Mouse (Mus musculus) ES-Bruce4 (cell line): ENCODE data around the gene Klrb1a. TPM values are rescaled to one million over a fixed set of nuclear protein-coding genes. Genes with fewer than 3 reads are reported as not detected.

ENCODE experiments used
- H3K27ac ChIP-seq: 2 replicates; pipeline ENCODE4 v1.5.1; 2012; ENCODE audit warnings: low read length, inconsistent platforms; ENCODE audit not compliant: insufficient read depth
- H3K27me3 ChIP-seq: 2 replicates; pipeline ENCODE4 v1.6.1; 2012; ENCODE audit warnings: mild to moderate bottlenecking, low read length, inconsistent platforms; ENCODE audit not compliant: control insufficient read depth, poor library complexity, insufficient read depth, severe bottlenecking
- H3K36me3 ChIP-seq: 2 replicates; pipeline ENCODE4 v1.6.1; 2012; ENCODE audit warnings: inconsistent platforms, mild to moderate bottlenecking, low read length, moderate library complexity; ENCODE audit not compliant: control insufficient read depth, poor library complexity, insufficient read depth, severe bottlenecking
- H3K4me1 ChIP-seq: one replicate; pipeline ENCODE4 v1.8.1; 2011; ENCODE audit warnings: low read length; ENCODE audit not compliant: control insufficient read depth, insufficient read depth
- H3K4me3 ChIP-seq: 2 replicates; pipeline ENCODE4 v1.5.1; 2011; ENCODE audit warnings: low read depth, mild to moderate bottlenecking, low read length
- H3K9ac ChIP-seq: 2 replicates; pipeline ENCODE4 v1.6.1; 2012; ENCODE audit warnings: low read depth, mild to moderate bottlenecking, inconsistent platforms; ENCODE audit not compliant: poor library complexity, severe bottlenecking
- H3K9me3 ChIP-seq: replicated peaks from 2 replicates; pipeline ENCODE4 v1.6.1; 2012; ENCODE audit warnings: mild to moderate bottlenecking, low read length, inconsistent platforms; ENCODE audit not compliant: control insufficient read depth, poor library complexity, insufficient read depth, severe bottlenecking
- CTCF ChIP-seq: IDR thresholded peaks from one replicate; pipeline ENCODE4 v1.8.1; 2011; ENCODE audit warnings: low read depth, low read length
- EP300 ChIP-seq: IDR thresholded peaks from 2 replicates; pipeline ENCODE4 v1.6.1; 2011; ENCODE audit warnings: low read depth, low read length; ENCODE audit not compliant: insufficient read depth
- POLR2A ChIP-seq: IDR thresholded peaks from one replicate; pipeline ENCODE4 v1.8.1; 2011; ENCODE audit warnings: low read length; ENCODE audit not compliant: insufficient read depth
- polyA plus RNA-seq: library from polyadenylated mRNA; stranded (reverse); fragments of >200 nt; gene quantifications from 2 replicates; pipeline ENCODE4 v1.2.4, GENCODE M21; 2011; ENCODE audit warnings: low read depth; ENCODE audit not compliant: missing spikeins, insufficient read depth, insufficient read length

Klrb1a gene
- polyA plus RNA-seq, 1 experiment: not detected

DNA sequence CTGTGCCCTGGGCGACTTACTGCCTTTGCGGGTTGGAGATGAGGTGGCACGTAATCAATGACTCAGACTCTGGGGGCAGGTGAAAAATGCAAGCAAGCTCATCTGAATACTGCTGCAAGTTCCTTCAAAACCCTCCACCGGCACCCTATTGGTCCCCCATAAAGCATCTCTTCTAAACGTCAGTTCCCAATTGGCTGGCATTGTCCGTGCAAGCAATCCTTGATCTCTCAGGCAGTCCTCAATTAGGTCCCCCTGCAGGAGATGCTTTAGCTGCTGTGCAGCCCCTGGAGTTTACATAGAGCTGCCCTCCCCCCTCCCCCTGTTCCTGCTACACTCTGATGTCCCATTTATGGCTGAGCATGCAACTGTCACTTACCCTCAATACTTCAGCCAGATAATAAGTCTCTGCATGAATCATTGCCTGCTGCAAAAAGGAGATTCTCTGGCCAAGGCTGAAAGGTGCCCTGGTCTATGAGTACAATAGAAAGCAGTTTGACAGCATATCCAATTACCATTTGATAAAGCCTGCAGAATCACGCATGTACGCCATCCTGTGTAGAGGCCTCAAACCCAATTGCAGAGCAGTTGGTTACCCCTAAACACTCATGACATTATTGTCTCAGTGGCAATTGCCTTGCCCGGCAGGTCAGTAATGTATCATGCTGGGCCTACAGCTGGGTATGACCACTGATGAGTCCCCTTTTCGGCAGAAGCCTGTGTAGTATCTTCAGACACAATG lies 20.7 kb downstream of the Klrb1a start:
- no peaks in the 10 kb centered on the region for H3K36me3 ChIP-seq
- H3K9me3 ChIP-seq: no peaks in the 10 kb centered on the region
- H3K27ac ChIP-seq: no peak overlapping the region
- H3K27me3 ChIP-seq: no peaks in the 10 kb centered on the region
- TF ChIP-seq EP300: no peak
- no peak overlapping the region for H3K4me3 ChIP-seq
- no peaks in the 10 kb centered on the region for H3K4me1 ChIP-seq
- no peak overlapping the region for H3K9ac ChIP-seq

DNA sequence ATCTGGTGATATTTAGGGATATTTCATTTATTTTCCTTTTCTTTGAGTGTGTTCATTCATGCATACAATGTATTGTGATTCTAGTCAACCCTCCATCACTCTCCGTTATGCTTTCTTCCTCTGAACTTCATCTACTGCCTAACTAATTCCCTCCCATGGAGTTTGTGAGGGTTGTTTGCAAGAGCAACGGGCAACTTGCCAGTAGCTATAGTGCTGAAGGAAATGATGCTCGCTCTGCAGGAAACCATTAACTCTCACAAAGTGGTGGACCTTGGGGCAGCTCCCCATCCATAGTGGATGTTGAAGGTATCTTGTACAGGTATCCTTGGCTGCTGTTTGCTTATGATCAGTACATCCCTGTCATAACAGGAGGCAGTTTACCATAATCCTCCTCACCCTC lies 21.3 kb downstream of the Klrb1a start:
- Histone ChIP-seq H3K27ac (no peak overlapping the region), H3K9ac (no peak overlapping the region), H3K27me3 (no peaks in the 10 kb centered on the region), H3K36me3 (no peaks in the 10 kb centered on the region), H3K9me3 (no peaks in the 10 kb centered on the region), H3K4me3 (no peak overlapping the region), H3K4me1 (no peaks in the 10 kb centered on the region)
- TF ChIP-seq EP300 (no peak), CTCF (no peak), POLR2A (no peak)

DNA sequence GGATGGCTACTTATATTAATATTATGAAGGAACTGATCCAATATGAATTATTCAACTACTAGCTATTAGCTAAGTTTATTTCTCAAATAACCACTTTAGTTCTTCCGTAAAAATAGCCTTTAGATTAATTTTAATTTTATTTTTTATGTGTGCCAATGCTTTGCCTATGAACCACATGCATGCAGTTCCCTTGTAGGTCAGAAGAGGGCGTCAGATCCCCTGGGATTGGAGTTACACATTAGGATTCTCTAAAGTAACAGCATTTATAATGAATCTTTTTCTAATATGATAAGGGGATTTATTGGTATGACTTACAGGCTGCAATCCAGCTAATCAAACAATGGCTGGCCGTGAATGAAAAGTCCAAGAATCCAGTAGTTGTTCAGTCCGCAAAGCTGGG lies 23.8 kb downstream of the Klrb1a start:
- TF ChIP-seq CTCF: peak; percentile 20
- TF ChIP-seq POLR2A: no peak
- no peaks in the 10 kb centered on the region for H3K4me1 ChIP-seq
- H3K27me3 ChIP-seq: no peaks in the 10 kb centered on the region
- no peak overlapping the region for H3K4me3 ChIP-seq
- no peaks in the 10 kb centered on the region for H3K9me3 ChIP-seq
- no peak overlapping the region for H3K9ac ChIP-seq
- no peaks in the 10 kb centered on the region for H3K36me3 ChIP-seq
- no peak overlapping the region for H3K27ac ChIP-seq

DNA sequence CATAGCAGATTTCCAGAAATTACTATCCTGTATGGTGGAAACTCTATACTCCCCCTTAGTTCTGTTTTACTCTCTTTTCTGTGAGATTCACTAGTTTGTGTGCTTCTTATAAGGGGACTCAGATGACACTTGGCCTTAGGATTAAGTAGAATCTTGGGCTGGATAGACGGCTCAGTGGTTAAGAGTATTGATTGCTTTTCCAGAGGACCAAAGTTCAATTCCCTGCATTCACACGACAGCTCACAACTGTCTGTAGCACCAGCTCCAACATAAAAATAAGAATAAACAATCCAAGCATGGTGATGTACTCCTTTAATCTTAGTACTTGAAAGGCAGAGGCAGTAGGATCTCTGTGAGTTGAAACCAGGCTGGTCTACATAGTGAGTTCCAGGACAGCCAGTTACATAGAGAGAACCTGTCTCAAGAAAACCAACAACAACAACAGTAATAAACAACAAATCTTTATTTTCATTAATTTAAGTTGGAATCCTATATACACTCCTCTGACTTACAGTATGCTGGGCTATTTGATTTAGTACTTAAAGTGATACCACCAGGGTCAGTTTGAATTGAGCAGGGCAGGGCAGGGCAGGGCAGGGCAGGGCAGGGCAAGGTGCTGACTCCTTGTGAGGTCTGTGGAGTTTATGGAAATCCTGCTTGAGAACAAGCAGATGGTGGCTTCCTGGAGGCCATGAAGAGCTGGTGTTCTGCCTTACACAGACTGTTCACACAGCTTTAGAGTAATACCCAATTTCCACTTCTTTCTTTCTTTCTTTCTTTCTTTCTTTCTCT lies 24.9 kb downstream of the Klrb1a start:
- Histone ChIP-seq H3K27me3 (no peaks in the 10 kb centered on the region), H3K4me3 (no peak overlapping the region), H3K36me3 (no peaks in the 10 kb centered on the region), H3K27ac (no peak overlapping the region), H3K9ac (no peak overlapping the region), H3K4me1 (no peaks in the 10 kb centered on the region), H3K9me3 (no peaks in the 10 kb centered on the region)
- TF ChIP-seq EP300: no peak
- TF ChIP-seq CTCF: no peak
- TF ChIP-seq POLR2A: no peak

DNA sequence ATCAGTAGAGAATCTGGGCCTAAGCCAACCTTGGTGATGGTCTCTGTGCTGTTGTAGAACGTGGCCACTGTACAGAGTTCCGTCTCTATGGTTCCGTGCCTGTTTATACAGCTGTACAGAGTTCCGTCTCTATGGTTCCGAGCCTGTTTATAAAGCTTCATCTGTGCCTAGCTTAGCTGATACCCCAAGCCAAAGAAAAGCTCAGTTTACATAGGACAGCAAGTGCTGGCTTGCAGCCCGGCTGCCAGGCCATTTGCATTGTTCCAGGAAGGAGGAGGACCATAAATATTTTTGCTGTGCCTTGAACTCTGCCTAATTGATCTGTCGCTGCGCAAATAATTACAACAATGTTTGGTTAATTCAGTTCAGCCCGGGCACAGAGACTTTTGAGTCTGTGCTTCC lies 26.2 kb downstream of the Klrb1a start:
- H3K9ac ChIP-seq: no peak overlapping the region
- H3K4me3 ChIP-seq: no peak overlapping the region
- no peaks in the 10 kb centered on the region for H3K36me3 ChIP-seq
- no peaks in the 10 kb centered on the region for H3K4me1 ChIP-seq
- no peaks in the 10 kb centered on the region for H3K9me3 ChIP-seq
- TF ChIP-seq CTCF (no peak), POLR2A (no peak), EP300 (no peak)
- H3K27ac ChIP-seq: no peak overlapping the region
- no peaks in the 10 kb centered on the region for H3K27me3 ChIP-seq

DNA sequence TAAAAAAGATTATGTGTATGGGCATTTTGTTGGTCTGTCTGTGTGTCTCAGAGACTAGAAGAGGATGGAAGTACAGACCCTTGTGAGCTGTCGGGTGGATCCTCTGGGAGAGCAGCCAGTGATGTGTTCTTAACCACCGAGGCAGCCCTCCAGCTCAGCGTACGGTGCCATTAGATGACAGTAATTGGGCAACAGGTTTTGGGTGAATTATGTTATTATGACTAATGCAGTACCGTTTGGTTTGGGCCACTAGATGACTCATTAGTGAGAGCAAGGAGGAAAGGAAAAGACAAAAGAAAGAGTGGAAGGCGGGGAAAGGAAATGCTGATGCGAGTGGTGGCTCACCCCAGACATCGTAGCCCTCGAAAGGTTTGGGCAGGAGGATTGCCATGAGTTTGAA lies 28.7 kb downstream of the Klrb1a start:
- no peak overlapping the region for H3K4me3 ChIP-seq
- H3K9me3 ChIP-seq: no peaks in the 10 kb centered on the region
- TF ChIP-seq POLR2A (no peak), EP300 (no peak), CTCF (no peak)
- H3K9ac ChIP-seq: no peak overlapping the region
- no peaks in the 10 kb centered on the region for H3K4me1 ChIP-seq
- H3K36me3 ChIP-seq: no peaks in the 10 kb centered on the region
- H3K27ac ChIP-seq: no peak overlapping the region
- H3K27me3 ChIP-seq: no peaks in the 10 kb centered on the region
